Mouse (Mus musculus) splenic B cell, adult 2 months (primary cell): ENCODE data around the gene Baiap2l2.

Experiments
- DNase-seq: peaks from one replicate; pipeline ENCODE4 v3.0.0-alpha.2; 2011; ENCODE audit warnings: low read depth, low spot score
- H3K27me3 ChIP-seq: 2 replicates; pipeline ENCODE4 v1.6.1; 2012; ENCODE audit warnings: mild to moderate bottlenecking, low read length, moderate library complexity, mixed read lengths; ENCODE audit not compliant: control insufficient read depth, poor library complexity, insufficient read depth, severe bottlenecking
- H3K36me3 ChIP-seq: 2 replicates; pipeline ENCODE4 v1.6.1; 2012; ENCODE audit warnings: mild to moderate bottlenecking, low read length, moderate library complexity, mixed read lengths; ENCODE audit not compliant: control insufficient read depth, poor library complexity, insufficient read depth, severe bottlenecking

Gene Baiap2l2

DNA sequence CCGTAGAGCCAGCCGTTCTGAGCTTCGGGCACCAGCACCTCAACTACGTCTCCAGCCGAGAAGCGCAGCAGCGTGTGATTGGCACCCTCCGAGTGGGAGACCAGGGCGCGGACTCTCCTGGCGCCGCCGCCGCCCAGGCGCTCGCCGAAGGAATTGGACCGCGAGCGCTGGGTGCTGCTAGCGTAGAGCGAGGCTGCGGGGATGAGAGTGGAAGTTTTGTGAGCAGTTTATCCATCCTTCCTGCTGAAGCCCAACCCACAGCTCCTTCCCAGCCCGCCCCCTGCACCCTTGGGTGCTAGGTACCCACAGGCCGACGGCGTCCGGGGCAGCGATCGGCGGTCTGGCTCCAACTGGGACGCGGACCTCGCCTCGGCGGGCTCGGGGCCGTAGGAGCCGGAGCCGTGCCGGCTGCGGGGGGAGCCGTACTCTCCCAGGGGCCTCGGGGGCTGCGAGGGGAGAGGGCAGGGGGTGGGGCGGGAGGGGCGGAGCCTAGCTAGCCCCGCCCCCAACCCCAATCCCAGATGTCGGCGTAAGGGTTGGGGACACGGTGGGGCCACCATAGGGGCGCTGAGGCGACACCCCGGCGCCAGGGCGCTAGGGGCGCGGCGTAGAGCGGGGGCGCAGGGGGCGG lies 24.1 kb downstream of the Baiap2l2 start:
- Histone ChIP-seq H3K36me3 (no peaks in the 10 kb centered on the region), H3K27me3 (peaks cover 2% of the 10 kb centered on the region; the same call in 1 of the 2 replicates)
- no peak for DNase-seq

DNA sequence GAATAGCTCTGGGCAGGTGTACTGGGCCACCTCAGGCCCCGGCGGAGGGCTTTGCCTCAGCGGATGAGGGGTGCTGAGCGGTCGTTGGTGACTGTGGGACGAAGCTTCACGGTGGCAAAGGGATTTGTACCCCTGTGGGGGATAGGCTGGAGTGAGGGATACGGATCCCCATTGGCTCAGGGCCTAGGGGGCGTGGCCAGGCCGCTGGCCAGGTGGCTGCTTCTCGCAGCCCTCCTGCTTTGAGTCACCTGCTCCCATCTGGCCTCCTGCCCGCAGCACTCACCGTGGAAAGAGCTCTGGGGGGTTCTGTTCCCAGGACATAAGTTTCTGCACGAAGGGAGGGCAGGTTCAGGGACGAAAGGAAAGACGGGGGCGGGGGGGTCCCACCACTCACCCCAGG lies 26.8 kb downstream of the Baiap2l2 start:
- Histone ChIP-seq H3K27me3 (peaks cover 2% of the 10 kb centered on the region; the same call in 1 of the 2 replicates), H3K36me3 (no peaks in the 10 kb centered on the region)
- no peak for DNase-seq

DNA sequence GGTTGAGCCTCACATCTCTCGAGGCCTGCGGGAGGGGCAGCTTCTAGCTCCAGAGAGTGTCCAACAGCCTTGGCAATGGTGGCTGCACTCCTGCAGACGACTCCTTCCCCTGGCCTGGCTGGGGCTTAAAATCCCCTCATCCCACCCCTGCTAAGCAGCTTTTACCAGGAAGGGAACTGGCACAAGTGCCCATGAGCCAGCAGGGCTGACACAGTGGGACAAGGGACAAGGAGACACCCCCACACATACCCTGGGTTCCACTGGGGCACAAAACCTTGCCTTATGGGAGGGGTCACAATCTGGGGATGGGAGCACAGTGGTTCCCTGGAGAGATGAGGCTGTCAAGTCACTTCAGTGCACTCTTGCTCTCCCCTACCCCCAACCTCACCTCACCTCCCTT lies 30.7 kb downstream of the Baiap2l2 start, which contains the start of gene Slc16a8:
Slc16a8 (minus strand) TSS at position 101 of the 400 bp plus-strand sequence.
- no peak for DNase-seq
- no peaks in the 10 kb centered on the region for H3K27me3 ChIP-seq
- H3K36me3 ChIP-seq: no peaks in the 10 kb centered on the region

DNA sequence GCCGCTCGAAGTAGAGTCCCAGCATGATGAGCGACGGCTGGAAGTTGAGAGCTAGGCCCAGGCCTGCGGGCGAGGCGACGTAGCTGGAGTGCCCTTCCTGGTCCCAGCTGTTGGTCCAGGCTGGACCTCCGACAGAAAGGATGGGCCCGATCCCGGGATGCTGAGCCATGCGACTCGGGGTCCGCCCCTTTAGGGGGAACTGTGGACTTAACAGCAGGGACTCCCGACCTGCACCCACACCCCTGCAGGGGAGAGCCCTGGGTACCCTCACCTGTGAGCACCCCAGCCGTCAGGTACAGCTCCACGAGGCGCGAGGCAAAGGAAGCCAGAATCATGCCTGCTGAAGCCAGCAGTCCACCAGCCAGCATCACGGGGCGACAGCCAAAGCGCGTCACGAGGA lies 32.8 kb downstream of the Baiap2l2 start:
- no peaks in the 10 kb centered on the region for H3K27me3 ChIP-seq
- H3K36me3 ChIP-seq: no peaks in the 10 kb centered on the region; the same call in 1 of the 2 replicates
- no peak for DNase-seq

DNA sequence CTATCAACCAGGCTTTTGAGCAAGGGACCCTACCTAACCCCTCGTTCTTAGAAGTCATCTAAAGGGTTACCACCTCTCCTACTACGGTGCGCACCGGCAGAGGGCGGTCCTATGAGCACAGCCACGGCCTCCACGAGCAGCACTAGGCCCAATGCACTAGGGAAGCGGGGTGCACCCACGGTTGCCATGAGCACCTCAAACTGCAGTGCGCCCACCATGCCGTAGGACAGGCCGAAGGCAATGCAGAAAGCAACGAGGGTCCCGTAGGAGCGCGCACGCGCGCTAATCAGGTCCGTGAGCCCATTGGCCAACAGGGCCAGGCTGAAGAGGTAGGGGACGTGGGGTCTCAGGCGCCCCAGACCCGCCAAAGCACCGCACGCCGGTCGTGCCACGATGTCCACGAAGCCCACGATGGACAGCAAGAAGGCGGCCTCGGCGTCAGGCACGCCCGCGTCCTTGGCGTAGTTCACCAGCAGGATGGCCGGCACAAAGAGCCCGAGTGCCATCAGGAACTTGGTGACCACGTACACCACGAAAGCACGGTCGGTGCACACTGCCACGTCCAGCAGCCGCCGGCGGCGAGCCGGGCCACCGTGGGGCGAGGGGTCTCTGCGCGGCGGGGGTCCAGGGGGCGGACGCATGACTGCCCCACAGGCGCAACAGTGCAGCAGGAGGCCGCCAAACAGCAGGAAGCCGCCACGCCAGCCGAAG lies 33.4 kb downstream of the Baiap2l2 start:
- H3K36me3 ChIP-seq: no peaks in the 10 kb centered on the region; the same call in 1 of the 2 replicates
- H3K27me3 ChIP-seq: no peaks in the 10 kb centered on the region
- DNase-seq: no peak

DNA sequence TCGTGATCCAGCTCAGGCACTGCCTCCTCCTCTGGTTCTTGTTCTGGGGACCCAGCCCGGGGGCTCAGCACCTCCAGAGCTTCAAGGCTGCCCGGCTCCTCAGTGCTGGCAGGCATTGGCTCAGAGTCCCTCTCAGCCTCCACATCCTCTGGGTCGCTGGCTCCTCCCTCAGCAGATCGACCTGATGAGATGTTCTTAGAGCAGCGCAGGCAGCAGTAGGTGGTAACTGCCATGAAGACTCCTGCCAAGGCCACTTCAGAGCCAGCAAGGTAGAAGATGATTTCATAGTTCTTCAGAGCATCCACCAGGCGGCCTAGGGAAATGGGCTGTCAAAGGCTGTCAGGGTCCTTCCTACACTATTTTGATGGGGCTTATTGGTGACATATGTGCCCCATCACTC lies 34.2 kb downstream of the Baiap2l2 start:
- no peaks in the 10 kb centered on the region for H3K27me3 ChIP-seq
- no peak for DNase-seq
- H3K36me3 ChIP-seq: no peaks in the 10 kb centered on the region; the same call in 1 of the 2 replicates

DNA sequence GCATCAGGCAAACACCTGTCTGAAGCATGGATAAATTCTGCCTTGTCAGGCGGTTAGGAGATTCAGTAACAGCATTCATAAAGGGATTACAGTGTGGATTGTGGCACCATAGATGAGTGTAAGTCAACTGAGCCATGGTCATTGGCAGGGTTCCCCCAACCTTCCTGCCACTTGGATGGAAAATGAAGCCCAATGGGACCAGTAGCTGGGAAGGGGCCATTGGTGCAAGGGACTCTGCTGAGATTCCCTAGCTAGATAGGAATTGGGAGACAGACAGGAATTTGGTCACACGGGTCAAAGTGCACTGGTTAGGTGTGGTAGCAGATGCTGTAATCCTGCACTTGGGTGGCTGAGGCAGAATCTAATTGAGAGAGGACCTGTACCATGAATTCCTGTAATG lies 35.1 kb downstream of the Baiap2l2 start:
- Histone ChIP-seq H3K36me3 (no peaks in the 10 kb centered on the region; the same call in 1 of the 2 replicates), H3K27me3 (no peaks in the 10 kb centered on the region)
- no peak for DNase-seq

DNA sequence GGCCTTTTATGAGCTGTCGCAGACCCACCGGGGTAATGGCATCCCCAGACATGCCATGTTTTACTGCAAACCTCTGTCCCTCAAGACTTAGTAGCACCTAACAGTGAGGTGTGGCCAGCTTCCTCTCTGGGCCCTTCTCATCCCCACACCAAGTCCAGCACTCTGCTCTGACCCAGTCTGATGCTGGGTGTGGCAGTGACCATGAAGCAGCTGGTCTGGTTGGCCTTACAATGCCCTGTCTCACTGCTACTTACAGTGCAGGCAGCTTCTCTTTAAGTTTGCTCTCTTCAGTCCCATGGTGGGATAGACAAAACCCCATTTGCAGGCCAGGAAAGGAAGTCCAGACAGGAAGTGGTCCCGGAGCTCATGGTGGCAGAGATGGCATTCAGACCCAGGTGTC lies 40.0 kb downstream of the Baiap2l2 start:
- H3K27me3 ChIP-seq: no peaks in the 10 kb centered on the region
- H3K36me3 ChIP-seq: no peaks in the 10 kb centered on the region; the same call in 1 of the 2 replicates
- DNase-seq: no peak

DNA sequence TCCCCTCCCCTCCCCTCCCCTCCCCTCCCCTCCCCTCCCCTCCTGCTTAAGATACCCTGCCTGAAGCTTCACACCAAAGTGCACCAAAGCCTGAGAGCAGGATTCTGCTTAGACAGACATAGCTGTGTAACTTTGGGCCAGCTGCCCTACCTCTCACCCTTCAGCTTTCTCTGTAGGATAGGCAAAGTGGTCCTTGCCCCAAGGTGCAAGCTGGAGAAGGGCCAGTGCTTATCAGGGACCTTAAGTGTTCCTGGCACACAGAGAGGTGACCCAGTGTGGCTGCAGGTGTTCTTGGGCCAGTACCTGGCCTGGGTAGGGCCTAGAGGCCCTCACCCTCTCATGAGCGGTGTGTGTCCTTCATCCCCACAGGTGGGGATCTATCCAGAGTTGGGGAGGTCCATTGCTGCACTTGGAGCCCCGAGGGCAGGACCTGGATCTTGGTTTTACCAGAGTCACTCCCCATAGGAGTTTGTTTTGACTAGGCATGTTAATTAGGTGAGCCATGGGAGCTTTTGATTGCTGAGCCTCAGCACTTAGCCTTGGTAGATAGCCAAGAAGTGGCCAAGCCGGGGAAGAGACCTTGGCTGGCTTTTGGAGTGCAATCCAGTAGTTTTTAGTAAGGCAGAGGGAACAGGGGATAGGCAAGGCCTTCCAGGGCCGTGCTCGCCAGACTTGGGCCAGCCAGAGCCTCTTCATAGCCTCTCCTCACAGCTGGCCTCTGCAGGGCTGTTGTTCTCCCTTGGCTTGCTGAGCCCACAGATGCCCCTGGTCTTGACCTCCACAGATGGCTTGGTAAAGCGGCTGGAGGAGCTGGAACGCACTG lies 41.1 kb downstream of the Baiap2l2 start:
- DNase-seq: no peak
- H3K36me3 ChIP-seq: no peaks in the 10 kb centered on the region; the same call in none of the 2 replicates
- H3K27me3 ChIP-seq: no peaks in the 10 kb centered on the region

DNA sequence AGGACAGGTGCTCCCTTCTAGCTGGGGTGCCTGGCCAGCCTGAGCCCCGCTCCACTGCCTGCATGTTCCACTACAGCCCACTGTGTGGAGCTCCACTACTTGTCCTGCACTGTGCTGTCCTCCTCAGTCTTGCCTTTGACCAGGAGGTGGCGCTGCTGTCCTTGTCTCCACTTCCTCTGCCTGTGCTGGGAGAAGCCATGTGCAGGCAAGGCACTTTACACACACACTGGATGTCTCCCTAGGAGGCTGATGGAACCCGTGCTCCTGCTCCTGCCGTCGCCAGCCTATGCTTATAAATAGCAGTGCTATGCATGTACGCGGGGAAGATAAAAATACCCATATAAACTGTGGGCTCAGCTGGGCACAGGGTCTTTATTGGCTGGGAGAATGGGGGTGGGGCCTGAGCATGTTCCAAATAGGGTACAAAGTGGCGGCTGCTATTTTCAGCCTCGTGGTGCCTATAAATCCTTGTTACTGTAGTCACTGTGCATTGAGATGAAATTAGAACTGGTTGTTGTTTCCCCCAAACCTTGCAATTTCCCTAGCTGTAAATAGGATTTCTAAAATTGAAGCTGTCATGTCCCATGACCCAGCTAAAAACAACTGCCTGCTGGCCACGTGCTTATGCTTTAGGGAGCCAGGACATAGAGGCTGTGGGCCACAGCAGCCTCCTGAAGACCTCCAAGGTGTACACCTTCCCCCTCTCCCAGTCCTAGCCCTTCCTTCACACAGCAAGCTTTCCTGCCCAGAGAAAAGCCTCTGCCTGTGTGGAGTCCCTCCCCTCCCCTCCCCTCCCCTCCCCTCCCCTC lies 41.9 kb downstream of the Baiap2l2 start:
- no peaks in the 10 kb centered on the region for H3K27me3 ChIP-seq
- no peaks in the 10 kb centered on the region; the same call in none of the 2 replicates for H3K36me3 ChIP-seq
- DNase-seq: peak; percentile 96

DNA sequence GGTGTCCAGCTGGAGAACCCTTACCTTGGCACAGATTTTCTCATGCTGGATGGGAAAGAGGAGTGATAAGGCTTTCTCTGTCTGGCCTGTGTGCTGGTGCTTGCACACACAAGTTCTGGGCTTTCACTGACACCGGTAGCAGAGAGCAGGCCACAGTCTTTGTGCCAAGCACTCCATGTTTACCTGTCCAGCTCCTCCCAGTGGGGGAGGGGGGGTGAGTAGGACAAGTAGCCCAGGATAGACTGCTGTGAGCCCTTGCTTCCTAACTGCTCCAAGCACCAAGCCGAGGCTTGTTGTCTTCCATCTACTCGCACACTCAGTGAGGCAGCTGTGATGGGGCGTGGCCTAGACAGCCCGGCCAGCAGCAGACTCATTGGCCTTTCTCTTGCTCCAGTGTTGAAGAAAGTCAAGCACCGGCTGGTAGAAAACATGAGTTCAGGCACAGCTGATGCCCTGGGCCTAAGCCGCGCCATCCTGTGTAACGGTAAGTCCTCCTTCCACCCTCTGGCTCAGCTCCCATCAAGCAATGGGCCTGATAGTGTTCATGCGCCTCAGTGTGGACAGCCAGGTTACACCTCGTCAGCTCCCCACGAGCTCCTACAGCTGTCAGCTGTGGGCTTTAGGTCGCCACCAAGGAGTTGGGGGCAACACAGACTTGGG lies 42.6 kb downstream of the Baiap2l2 start:
- DNase-seq: no peak
- no peaks in the 10 kb centered on the region for H3K27me3 ChIP-seq
- H3K36me3 ChIP-seq: no peaks in the 10 kb centered on the region; the same call in none of the 2 replicates

DNA sequence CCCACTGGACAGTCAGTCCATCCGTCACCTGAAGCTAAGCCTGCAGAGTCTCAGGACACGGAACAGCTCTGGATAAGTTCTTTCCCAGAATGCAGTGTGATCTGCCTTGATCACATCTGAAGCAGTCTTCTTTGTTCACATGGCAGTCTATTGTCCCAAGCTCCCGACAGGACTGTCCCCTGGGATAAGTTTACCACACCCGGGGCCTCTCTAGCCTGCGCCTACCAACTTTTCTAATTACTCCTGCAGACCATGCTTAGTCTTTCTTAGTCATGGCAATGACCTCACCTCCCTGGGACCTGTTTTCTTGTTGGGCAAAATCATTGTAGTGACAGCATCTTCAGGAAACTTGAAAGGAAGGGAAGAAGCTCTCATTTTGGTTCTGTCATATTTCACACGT lies 47.3 kb downstream of the Baiap2l2 start:
- DNase-seq: no peak
- peaks cover 3% of the 10 kb centered on the region for H3K36me3 ChIP-seq
- no peaks in the 10 kb centered on the region for H3K27me3 ChIP-seq

DNA sequence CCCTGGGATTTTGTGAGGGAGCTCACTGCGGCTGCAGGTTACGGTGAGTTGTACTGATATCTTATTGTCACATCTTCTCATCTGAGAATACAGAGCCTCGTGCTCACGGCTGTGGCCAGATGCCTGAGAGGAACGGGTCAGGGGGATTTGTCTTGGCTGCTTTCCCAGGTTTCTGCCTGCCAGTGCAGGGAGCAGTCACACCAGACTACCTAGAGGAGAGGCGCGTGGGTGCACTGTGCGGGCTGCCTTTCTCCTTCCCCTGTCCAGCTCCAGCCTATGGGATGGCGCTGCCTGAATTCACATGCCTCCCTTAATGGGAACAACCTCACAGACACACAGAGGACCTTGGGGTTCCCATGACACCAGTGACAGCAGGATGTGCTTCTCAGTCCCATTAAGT lies 50.1 kb downstream of the Baiap2l2 start:
- H3K36me3 ChIP-seq: peaks cover 3% of the 10 kb centered on the region
- H3K27me3 ChIP-seq: no peaks in the 10 kb centered on the region
- no peak for DNase-seq
